Mouse (Mus musculus): ENCODE results near the gene Ccdc136.

Ccdc136 gene

DNA sequence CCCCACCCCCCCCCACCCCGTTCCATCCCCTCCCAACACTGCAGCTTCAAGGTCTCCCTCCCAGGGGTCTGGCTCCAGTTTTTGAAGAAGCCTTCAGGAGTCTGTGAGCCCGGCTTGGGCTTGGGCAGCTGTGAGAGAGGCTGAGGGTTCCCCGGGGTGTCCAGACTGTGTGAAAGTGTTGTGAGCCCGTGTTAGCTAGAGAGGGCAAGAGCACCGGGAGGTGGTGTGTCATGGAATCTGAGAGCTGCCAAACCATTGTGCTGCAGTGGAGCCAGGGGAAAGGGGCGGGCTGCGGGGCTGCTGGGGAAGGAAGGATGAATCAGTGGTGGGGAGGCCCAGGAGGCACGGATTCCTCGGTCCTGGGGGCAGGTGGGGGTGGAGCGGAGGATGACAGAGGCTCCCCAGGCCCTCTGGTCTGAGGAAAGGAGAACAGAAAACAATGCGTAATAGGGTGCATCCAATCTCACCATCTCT, 40.4 kb downstream of the Ccdc136 start:
- peak; percentile 39 for DNase-seq (ENCODE audit: low spot score)

DNA sequence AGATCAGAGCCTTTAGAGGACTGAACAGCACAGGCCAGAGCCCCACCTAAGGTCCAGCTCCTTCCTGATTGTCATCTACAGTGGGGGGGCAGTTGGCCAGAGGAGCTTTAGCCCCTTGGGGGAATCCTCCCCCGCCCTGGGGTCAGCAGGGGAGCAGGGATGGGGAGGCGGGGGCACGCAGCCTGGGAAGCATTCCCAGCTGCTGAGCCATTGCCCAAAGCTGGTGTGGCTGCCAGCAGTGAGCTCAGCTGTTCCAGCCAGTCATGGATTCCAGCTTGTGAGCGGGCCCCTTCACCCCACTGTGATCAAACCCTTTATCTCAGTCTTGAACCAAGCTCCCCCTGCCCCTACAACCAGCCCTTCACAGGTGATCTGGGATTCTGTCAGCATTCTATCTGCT, 43.1 kb downstream of the Ccdc136 start:
- no peak for DNase-seq (ENCODE audit: low spot score)

DNA sequence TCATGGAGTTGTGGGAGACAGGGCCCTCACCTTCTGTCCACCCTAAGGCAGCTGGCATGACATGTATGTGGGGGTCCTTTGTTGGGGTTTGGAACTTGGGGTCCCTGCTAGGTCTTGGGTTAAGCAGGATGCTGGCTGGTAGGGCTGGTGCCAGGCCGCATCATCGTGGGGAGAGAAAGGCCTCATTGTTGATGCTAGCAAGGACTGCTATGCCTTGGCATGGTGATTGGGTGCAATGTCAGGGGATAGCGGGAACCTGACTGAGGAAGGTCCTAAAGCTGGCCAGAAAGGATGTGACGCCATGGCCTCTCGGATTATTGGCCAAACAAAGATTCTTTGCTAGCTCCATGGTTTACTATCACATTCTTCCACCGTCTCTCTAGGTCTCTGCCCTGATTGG, 43.7 kb downstream of the Ccdc136 start:
- no peak for DNase-seq (ENCODE audit: low spot score)

DNA sequence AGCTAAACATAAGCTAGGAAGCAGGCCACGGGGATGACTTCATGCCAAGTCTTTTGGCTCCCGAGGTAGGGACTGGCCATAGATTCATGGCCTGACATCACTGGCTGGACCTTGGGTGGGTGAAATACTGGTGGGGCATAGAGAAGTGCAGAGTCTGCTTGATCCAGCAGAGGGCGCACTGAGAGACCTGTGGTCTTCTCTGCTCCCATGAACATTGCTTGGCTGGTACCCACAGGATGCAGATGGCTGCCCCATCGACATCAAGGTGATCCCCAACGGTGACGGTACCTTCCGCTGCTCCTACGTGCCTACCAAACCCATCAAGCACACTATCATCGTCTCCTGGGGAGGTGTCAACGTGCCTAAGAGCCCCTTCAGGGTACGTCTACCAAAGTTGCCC, 48.7 kb downstream of the Ccdc136 start:
- peak; percentile 49 for DNase-seq (ENCODE audit: low spot score)

DNA sequence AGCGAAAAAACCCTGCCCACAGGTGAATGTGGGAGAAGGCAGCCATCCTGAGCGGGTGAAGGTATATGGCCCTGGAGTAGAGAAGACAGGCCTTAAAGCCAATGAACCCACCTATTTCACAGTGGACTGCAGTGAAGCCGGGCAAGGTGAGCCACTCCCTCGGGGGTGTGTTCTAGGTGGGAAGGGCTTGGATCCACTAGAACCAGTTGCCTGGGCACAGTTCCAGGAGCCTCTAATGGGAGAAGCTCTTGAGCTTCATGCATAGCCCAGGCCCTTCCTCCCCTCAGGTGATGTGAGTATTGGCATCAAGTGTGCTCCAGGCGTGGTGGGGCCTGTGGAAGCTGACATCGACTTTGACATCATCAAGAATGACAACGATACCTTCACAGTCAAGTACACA, 49.2 kb downstream of the Ccdc136 start:
- DNase-seq (ENCODE audit: low spot score) = no peak

DNA sequence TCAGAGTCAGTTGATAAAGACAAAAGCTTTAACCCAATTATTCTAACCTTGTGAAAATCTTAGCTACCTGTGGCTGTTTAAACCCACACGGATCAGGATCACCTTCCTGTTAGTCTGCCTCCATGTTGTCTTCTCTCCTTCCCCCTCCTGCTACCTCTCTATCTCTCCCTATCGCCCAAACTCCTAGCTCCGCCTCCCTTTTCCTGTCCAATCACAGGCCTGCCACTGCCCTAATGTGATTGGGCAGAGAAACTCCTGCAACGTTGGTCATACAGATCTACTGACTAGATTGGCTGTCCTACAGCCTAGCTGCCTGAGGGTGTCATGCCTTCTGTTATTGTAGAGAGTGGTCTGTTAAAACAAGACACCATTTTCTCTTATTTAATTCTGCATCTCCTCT, 53.7 kb downstream of the Ccdc136 start:
- DNase-seq (ENCODE audit: low spot score) = no peak

DNA sequence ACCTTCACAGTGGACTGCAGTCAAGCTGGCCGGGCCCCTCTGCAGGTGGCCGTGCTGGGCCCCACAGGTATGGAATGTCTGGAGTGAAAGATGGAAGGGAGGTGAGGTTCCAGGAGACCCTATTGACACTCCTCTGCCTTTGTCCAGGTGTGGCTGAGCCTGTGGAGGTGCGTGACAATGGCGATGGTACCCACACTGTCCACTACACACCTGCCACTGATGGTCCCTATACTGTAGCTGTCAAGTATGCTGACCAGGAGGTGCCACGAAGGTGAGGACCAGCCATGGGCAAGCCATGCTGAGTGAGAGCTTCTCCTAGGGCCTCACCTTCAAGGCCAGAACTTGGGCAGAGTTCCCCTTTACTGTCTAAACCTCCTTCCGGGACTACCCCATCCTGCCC, 54.6 kb downstream of the Ccdc136 start:
- DNase-seq (ENCODE audit: low spot score) = no peak

DNA sequence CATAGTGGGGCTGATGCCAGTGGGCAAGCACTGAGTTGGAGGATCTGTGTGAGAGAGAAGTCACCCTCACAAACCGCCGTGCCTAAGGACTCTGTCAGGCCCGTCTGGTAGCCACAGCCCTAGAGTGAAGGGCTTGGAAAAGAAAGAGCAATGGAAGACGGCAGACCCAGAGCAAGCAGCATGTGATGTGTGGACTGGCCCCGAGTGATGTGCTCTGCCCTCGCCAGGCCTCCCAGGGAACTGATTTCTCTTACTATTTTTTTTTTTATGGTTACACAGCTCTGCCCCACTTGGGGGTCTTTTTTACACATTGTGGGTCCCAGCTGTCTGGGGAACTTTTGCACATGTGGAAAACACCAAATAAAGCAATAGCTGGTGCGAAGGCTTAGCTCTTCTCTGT, 65.4 kb downstream of the Ccdc136 start:
- no peak for DNase-seq (ENCODE audit: low spot score)

DNA sequence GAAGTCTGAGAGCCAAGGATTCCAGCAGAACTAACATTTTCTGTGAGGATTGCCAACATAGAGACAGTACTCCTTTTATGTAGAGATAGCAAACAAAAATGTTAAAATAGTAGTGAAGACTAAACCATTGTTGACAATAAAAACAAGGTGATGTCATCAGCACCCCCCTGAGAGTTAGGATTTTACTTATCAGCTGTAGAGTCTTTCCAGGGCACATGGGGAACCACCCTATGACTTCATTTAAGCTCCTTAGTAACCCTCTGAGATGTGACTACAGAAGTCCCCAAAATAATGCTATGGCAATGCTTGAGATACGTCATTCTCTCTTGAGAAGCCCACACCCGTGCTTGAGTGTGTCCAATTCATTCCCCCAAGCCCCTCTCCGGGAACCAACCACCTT, 67.3 kb downstream of the Ccdc136 start:
- DNase-seq (ENCODE audit: low spot score) = no peak

DNA sequence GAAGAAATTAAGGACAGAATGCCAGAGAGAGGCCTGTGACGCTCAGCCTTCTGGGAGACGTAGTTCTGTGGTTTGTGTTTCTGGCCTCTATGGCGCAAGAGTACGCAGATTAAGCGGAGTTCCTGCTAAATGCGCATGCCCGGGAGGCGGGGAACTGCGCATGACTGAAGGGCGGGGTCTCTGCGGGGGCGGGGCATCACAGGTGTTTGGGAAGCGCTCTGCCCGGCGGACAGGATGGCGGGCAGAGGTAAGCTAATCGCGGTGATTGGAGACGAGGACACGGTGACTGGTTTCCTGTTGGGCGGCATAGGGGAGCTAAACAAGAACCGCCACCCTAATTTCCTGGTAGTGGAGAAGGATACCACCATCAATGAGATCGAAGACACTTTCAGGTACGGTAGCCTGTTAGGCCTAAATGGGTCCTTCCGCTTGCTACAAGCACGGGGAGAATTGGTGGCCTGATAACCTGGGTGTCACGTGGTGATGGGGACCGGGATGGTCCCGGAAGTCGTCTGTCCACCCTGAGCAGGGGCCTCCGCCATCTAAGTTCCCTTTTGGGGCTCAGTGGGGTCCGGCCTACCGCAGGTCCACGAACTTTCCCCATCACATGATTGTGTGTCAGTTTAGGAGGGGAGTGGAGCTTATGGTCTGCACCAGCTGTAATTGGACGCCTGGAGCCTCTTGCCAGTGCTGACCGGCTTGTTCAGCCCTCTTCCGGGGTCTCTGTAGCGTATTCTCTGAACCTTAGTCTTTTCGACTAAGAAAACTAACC, 71.7 kb downstream of the Ccdc136 start, which contains the start of gene Atp6v1f:
Gene Atp6v1f (plus strand): TSS at position 136 of the 772 bp plus-strand sequence.
- peak; percentile 96 for DNase-seq (ENCODE audit: low spot score)

DNA sequence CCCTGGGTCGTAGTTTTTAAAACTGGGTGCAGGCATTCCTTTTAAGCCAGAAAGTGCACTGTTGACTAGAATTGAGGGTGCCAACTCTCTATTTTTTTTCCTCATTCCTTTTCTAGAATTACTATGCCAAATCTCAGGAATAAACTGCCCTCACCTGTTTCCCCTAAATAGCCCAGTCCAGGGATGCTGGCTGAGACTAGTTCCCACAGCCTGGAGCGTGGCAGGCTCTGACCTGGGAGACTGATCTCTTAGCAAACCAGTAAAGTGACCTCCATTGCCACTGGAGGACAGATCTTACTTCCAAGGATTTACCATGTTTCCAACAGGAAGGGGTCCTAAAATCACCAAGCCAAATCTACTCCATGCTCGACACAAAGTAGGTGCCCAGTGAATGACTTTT, 72.7 kb downstream of the Ccdc136 start:
- no peak for DNase-seq (ENCODE audit: low spot score)

DNA sequence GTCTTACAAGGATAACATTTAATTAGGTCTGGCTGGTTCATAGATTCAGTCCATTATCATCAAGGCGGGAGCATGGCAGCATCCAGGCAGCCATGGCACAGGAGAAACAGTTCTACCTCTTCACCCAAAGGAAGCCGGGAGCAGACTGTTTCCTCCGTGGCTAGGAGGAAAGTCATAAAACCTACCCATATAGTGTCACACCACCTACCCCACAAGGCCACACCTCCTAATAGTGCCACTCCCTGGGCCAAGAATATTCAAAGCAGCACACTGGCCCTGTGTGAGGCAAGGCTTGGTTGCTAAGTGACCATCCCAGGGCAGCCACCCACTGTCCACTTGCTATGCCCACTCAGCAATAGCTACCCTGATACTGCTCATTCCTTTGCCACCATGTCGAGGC, 75.0 kb downstream of the Ccdc136 start, which contains the start of gene Atp6v1fnb:
Gene Atp6v1fnb (plus strand): TSS at position 301 of the 400 bp plus-strand sequence.
- DNase-seq (ENCODE audit: low spot score) = no peak

DNA sequence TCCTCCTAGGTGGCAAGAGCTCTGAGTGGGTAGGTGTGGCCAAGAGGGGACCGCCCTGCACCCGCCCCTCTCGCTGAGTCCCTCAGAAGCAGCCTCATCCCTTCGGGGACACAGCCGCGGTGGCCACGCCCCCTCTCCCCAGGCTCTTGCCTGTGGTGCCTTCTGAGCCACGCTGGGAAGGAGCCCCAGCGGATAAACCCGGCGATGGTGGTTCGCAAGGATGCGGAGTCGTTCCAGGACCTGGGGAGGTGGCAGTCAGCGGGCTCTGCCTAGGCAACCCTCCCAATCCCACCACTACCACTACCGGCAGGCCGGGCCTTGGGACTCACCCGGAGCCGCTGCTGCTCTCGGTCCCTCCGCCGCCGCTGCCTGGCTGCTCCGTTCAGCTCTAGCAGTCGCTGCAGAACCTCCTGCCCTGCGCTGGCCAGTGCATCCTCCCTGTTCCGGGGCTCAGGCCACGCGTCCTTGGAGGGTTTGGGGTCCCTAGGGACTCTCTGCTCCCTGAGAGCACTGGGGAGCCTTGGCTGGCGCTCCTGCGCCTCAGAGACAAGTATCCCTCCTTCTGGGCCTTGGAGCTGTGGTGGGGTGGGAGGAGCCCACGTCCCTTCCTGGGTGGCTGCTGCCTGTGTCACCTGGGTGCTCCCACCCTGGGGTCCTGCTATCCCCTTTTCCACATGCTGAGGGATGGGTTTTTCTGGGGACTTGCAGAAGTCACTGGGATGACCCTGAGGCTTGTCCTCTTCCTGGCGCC, 78.0 kb downstream of the Ccdc136 start:
- DNase-seq (ENCODE audit: low spot score) = peak; percentile 89

DNA sequence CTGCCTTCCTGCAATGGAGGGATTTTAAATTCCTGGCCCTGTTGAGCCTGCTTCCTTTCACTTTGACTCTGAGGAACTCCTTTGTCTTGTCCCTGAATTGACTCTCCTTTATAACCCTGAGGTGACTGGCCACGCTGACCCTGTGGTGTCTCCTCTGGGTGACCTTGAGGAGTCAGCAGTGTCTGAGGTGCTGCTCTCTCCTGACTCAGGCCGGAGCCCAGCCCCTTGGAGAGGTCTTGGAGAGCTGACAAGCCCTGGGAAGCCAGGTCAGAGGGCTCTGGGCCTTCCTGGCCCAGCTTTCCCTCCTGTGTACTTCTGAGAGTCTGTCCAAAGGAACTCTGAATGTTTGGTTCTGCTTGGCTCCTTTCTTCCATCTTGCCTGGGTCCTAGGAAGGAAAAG, 78.6 kb downstream of the Ccdc136 start:
- no peak for DNase-seq (ENCODE audit: low spot score)
